Mouse (Mus musculus): Measurements from ENCODE around the gene Pmvk. TPM values are rescaled to one million over a fixed set of nuclear protein-coding genes. Genes with fewer than 3 reads are reported as not detected.
A peak's percentile ranks its signal among the peaks of the same experiment; 100 is the strongest.

The Pmvk gene
- polyA plus RNA-seq, 1 experiment from 2014 or later: 49.7 TPM

DNA sequence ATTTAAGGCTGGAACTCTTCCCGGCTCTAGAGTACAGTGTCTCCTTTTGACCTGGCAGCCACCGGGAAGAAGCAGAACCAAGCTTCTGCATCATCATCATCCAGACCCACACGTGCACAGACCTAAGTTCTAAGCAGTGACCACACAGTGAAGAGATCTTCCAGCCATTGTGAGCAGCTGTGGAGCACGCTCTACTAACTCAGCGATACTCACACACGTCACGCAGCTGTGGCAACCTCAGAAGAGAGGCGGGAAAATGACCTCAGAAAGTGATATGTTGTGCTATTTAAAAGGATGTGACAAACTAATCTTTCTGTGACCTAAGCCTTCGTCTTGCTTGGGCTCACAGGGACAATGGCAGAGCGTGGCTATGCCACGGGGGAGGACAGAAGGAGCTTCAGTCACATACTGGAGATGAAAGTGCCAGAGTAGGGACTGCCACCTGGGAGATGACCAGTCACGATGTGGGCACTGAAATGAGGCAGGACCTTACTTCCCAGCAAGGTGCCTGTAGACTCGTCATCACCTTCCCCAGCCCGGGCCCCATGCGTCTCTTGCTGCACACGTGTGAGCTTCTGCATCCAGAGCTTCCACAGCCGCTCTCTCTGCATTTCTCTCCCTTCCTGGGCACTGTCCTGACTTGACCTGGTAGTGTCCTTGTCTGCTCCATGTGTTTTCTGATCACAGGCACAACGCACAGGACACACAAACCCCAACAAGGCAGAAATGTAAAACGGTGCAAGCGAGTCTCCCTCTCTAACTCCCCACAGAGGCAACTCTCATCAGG lies 32.8 kb downstream of the Pmvk start:
- TF ChIP-seq EP300 (optimal IDR thresholded peaks at IDR 0.05): no peak
- H3K27ac ChIP-seq (replicated peaks): no peak overlapping the region
- H3K9ac ChIP-seq (ENCODE audit: low read length): no peak overlapping the region
- no peaks in the 10 kb centered on the region for H3K36me3 ChIP-seq (ENCODE audit: control insufficient read depth, insufficient read depth, low read length)
- no peaks in the 10 kb centered on the region for H3K27me3 ChIP-seq (ENCODE audit: control insufficient read depth, insufficient read depth, low read length)
- H3K4me1 ChIP-seq (replicated peaks; ENCODE audit: control insufficient read depth, insufficient read depth): no peaks in the 10 kb centered on the region
- H3K4me2 ChIP-seq (replicated peaks; ENCODE audit: low read depth): no peak overlapping the region
- no peaks in the 10 kb centered on the region for H3K9me3 ChIP-seq (ENCODE audit: control insufficient read depth, low read length)
- WGBS: 60% methylated on average over 20 of the region's 20 CpGs
- DNase-seq (ENCODE audit: low spot score): no peak
- no peak for ATAC-seq (ENCODE audit: low FRiP score, low TSS enrichment)
- no peak overlapping the region for H3K4me3 ChIP-seq (ENCODE audit: low read depth, low read length)

DNA sequence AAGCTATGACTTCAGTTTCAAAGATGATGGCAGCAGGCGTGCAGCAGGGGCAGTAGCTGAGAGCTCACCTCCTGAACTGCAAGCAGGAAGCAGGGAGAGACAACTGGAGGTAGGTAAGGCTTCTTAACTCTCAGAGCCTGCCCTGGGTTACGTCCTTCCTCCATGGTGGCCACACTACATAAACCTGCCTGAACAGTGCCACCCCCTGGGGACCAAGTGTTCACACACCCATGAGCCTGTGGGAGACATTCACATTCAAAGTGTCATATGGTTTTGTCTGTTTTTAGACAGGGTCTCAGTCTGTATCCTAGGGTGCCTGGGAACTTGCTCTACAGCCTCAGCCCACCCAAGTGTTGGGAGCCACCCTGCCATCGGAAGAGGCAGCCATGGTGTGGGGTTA lies 36.4 kb downstream of the Pmvk start:
- ATAC-seq (ENCODE audit: low FRiP score, low TSS enrichment): no peak
- H3K4me3 ChIP-seq (ENCODE audit: low read depth, low read length): no peak overlapping the region
- no peaks in the 10 kb centered on the region for H3K27me3 ChIP-seq (ENCODE audit: control insufficient read depth, insufficient read depth, low read length)
- no peaks in the 10 kb centered on the region for H3K9me3 ChIP-seq (ENCODE audit: control insufficient read depth, low read length)
- DNase-seq (ENCODE audit: low spot score): no peak
- TF ChIP-seq CTCF (IDR thresholded peaks at IDR 0.05; ENCODE audit: low read depth): peak; percentile 30
- no peak for TF ChIP-seq EP300 (optimal IDR thresholded peaks at IDR 0.05)
- H3K36me3 ChIP-seq (ENCODE audit: control insufficient read depth, insufficient read depth, low read length): no peaks in the 10 kb centered on the region
- WGBS: 92% methylated on average over 3 of the region's 3 CpGs
- no peak overlapping the region for H3K4me2 ChIP-seq (replicated peaks; ENCODE audit: low read depth)
- no peak overlapping the region for H3K27ac ChIP-seq (replicated peaks)
- no peak overlapping the region for H3K9ac ChIP-seq (ENCODE audit: low read length)
- no peaks in the 10 kb centered on the region for H3K4me1 ChIP-seq (replicated peaks; ENCODE audit: control insufficient read depth, insufficient read depth)

DNA sequence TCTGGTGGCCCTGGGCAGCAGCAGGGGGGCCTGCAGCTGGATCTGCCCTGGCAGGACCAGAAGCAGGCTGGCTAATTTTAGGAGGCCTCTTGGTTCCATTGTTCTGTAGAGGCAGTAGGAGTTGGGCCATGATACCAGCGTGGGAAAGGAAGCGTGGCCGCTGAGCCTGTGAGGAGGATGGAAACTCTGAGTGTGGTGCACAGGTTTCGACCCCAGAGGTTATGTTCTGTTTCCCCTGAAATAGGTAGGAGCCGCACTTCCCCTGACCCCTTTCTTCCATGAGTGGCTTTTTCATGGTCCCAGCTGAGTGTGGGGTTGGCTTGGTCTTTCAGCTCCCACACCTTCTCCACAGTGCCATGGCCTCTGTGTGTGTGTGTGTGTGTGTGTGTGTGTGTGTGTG lies 37.2 kb downstream of the Pmvk start:
- TF ChIP-seq EP300 (optimal IDR thresholded peaks at IDR 0.05) (no peak), CTCF (IDR thresholded peaks at IDR 0.05; ENCODE audit: low read depth) (no peak)
- Histone ChIP-seq H3K27ac (replicated peaks) (no peak overlapping the region), H3K4me3 (ENCODE audit: low read depth, low read length) (no peak overlapping the region), H3K27me3 (ENCODE audit: control insufficient read depth, insufficient read depth, low read length) (no peaks in the 10 kb centered on the region), H3K36me3 (ENCODE audit: control insufficient read depth, insufficient read depth, low read length) (no peaks in the 10 kb centered on the region), H3K9me3 (ENCODE audit: control insufficient read depth, low read length) (no peaks in the 10 kb centered on the region), H3K4me1 (replicated peaks; ENCODE audit: control insufficient read depth, insufficient read depth) (no peaks in the 10 kb centered on the region), H3K4me2 (replicated peaks; ENCODE audit: low read depth) (no peak overlapping the region), H3K9ac (ENCODE audit: low read length) (no peak overlapping the region)
- ATAC-seq (ENCODE audit: low FRiP score, low TSS enrichment) (no peak), DNase-seq (ENCODE audit: low spot score) (no peak)
- 82% methylated on average over 5 of the region's 5 CpGs for WGBS

DNA sequence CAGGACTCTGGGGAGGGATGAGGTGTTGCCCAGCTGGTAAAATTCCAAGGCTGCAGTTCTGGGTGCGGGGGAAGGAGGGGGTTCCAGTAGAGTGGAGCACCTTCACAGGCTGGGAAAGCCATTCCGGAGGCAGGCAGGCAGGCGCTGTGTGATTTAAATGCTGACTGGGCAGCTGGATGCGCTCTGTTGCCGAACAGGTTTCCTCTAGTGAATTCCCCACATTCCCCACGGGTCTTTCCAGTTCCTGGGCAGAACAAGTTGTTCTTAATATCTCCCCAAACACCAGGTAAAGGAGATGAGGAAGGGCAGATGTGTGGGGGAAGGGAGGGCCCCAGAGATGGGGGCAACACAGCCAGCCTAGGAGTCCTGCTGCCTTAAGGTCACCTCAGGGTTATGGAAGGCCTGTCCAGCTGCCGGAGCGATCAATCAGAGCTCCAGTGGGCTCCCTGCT lies 38.4 kb downstream of the Pmvk start:
- no peaks in the 10 kb centered on the region for H3K4me1 ChIP-seq (replicated peaks; ENCODE audit: control insufficient read depth, insufficient read depth)
- H3K9ac ChIP-seq (ENCODE audit: low read length): no peak overlapping the region
- no peak overlapping the region for H3K4me2 ChIP-seq (replicated peaks; ENCODE audit: low read depth)
- no peak overlapping the region for H3K4me3 ChIP-seq (ENCODE audit: low read depth, low read length)
- DNase-seq (ENCODE audit: low spot score) (no peak), ATAC-seq (ENCODE audit: low FRiP score, low TSS enrichment) (0 out of 2 replicates have a peak, but pooled peaks have one; percentile 22)
- no peaks in the 10 kb centered on the region for H3K27me3 ChIP-seq (ENCODE audit: control insufficient read depth, insufficient read depth, low read length)
- no peaks in the 10 kb centered on the region for H3K36me3 ChIP-seq (ENCODE audit: control insufficient read depth, insufficient read depth, low read length)
- no peaks in the 10 kb centered on the region for H3K9me3 ChIP-seq (ENCODE audit: control insufficient read depth, low read length)
- WGBS: 25% methylated on average over 8 of the region's 8 CpGs
- no peak overlapping the region for H3K27ac ChIP-seq (replicated peaks)
- no peak for TF ChIP-seq CTCF (IDR thresholded peaks at IDR 0.05; ENCODE audit: low read depth)
- TF ChIP-seq EP300 (optimal IDR thresholded peaks at IDR 0.05): no peak

DNA sequence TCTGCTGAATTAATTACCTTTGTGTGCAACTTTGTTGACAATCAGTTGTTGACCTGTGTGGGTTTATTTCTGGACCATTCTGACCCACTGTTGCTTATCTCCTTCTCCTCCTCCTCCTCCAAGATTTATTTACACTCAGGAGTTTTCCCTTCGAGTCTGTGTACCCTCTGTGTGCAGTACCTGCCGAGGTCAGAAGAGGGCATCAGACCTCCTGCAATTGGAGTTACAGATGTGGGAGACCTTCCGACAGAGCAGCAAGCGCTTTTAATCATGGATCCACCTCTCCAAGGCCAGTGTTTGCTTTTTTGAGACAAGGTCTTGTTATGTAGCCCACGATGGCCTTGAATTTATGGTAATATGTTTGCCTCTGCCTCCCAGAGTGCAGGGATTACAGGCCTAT lies 40.3 kb downstream of the Pmvk start:
- DNase-seq (ENCODE audit: low spot score) (no peak), ATAC-seq (ENCODE audit: low FRiP score, low TSS enrichment) (no peak)
- Histone ChIP-seq H3K4me1 (replicated peaks; ENCODE audit: control insufficient read depth, insufficient read depth) (no peaks in the 10 kb centered on the region), H3K4me2 (replicated peaks; ENCODE audit: low read depth) (no peak overlapping the region), H3K4me3 (ENCODE audit: low read depth, low read length) (no peak overlapping the region), H3K27ac (replicated peaks) (no peak overlapping the region), H3K36me3 (ENCODE audit: control insufficient read depth, insufficient read depth, low read length) (no peaks in the 10 kb centered on the region), H3K9ac (ENCODE audit: low read length) (no peak overlapping the region), H3K9me3 (ENCODE audit: control insufficient read depth, low read length) (no peaks in the 10 kb centered on the region), H3K27me3 (ENCODE audit: control insufficient read depth, insufficient read depth, low read length) (no peaks in the 10 kb centered on the region)
- WGBS: 87% methylated on average over 5 of the region's 5 CpGs
- peak; percentile 38 for TF ChIP-seq CTCF (IDR thresholded peaks at IDR 0.05; ENCODE audit: low read depth)
- TF ChIP-seq EP300 (optimal IDR thresholded peaks at IDR 0.05): no peak

DNA sequence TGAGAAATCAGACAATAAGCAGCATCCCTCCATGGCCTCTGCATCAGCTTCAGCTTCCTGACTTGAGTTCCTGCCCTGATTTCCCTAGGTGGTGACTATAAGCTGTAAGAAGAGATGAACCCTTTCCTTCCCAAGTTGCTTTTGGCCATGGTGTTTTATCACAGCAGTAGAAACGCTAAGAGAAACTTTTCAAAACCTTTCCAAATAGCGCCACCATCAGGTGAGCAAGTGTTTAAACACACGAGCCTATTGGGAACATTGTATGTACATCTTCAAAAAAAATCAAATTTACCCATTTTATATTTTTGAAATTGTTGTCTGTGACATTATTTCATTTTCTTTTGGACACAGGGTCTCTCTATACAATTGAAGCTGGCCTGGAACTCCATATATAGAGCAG lies 42.0 kb downstream of the Pmvk start:
- ATAC-seq (ENCODE audit: low FRiP score, low TSS enrichment) (no peak), DNase-seq (ENCODE audit: low spot score) (no peak)
- 63% methylated on average over 3 of the region's 3 CpGs for WGBS
- TF ChIP-seq CTCF (IDR thresholded peaks at IDR 0.05; ENCODE audit: low read depth) (0 out of 2 replicates have a peak, but pooled peaks have one; percentile 7), EP300 (optimal IDR thresholded peaks at IDR 0.05) (no peak)
- H3K27ac ChIP-seq (replicated peaks): no peak overlapping the region
- no peak overlapping the region for H3K9ac ChIP-seq (ENCODE audit: low read length)
- no peak overlapping the region for H3K4me2 ChIP-seq (replicated peaks; ENCODE audit: low read depth)
- H3K4me1 ChIP-seq (replicated peaks; ENCODE audit: control insufficient read depth, insufficient read depth): no peaks in the 10 kb centered on the region
- H3K36me3 ChIP-seq (ENCODE audit: control insufficient read depth, insufficient read depth, low read length): no peaks in the 10 kb centered on the region
- H3K27me3 ChIP-seq (ENCODE audit: control insufficient read depth, insufficient read depth, low read length): no peaks in the 10 kb centered on the region
- no peaks in the 10 kb centered on the region for H3K9me3 ChIP-seq (ENCODE audit: control insufficient read depth, low read length)
- no peak overlapping the region for H3K4me3 ChIP-seq (ENCODE audit: low read depth, low read length)
